Mouse (Mus musculus): Measurements from ENCODE around the gene Gm10277.

- TF ChIP-seq CTCF (conservative IDR thresholded peaks at IDR 0.05; ENCODE audit: low read length) (no peak), NANOG (IDR thresholded peaks at IDR 0.05; ENCODE audit: borderline replicate concordance, low read length) (peak; percentile 85)
Measured at GRCm38 (mm10) chr11:77738555-77738954, 49.0 kb downstream of the Gm10277 start.
